Mouse (Mus musculus): ENCODE measurements around the gene Macrod2. TPM values are rescaled to one million over a fixed set of nuclear protein-coding genes. Genes with fewer than 3 reads are reported as not detected.
"Not testable (repeated sequence)": the region's sequence is repeated elsewhere in the genome, so short reads cannot be mapped to it uniquely, and the experiment has no call there.

Macrod2 gene
- polyA plus RNA-seq, 1 experiment from 2014 or later = 25.7 TPM

GRCm38 (mm10) chr2:140717407-140717806, 322.3 kb downstream of the Macrod2 start:
- H3K4me1 ChIP-seq (replicated peaks; ENCODE audit: control insufficient read depth, insufficient read depth, low read length) = peaks cover 3% of the 10 kb centered on the region; the same call in 1 of the 2 replicates
- H3K9me3 ChIP-seq (ENCODE audit: control insufficient read depth) = no peaks in the 10 kb centered on the region
- H3K9ac ChIP-seq (ENCODE audit: low read depth, low read length) = no peak overlapping the region
- H3K27ac ChIP-seq (ENCODE audit: low read depth, low read length) = no peak overlapping the region
- TF ChIP-seq CTCF (IDR thresholded peaks at IDR 0.05; ENCODE audit: low read depth) = no peak
- H3K27me3 ChIP-seq (replicated peaks; ENCODE audit: control insufficient read depth, insufficient read depth, low read length) = no peaks in the 10 kb centered on the region
- no peak overlapping the region for H3K4me3 ChIP-seq (ENCODE audit: low read depth, low read length)
- no peak for ATAC-seq
- WGBS = 74% methylated on average over 9 of the region's 9 CpGs
- no peaks in the 10 kb centered on the region for H3K36me3 ChIP-seq (ENCODE audit: control insufficient read depth, insufficient read depth)
- H3K4me2 ChIP-seq (replicated peaks; ENCODE audit: low read depth) = no peak overlapping the region

- H3K9me3 ChIP-seq (ENCODE audit: control insufficient read depth) = no peaks in the 10 kb centered on the region
- H3K36me3 ChIP-seq (ENCODE audit: control insufficient read depth, insufficient read depth) = no peaks in the 10 kb centered on the region
- H3K27me3 ChIP-seq (replicated peaks; ENCODE audit: control insufficient read depth, insufficient read depth, low read length) = no peaks in the 10 kb centered on the region
- no peak overlapping the region for H3K27ac ChIP-seq (ENCODE audit: low read depth, low read length)
- TF ChIP-seq CTCF (IDR thresholded peaks at IDR 0.05; ENCODE audit: low read depth) = no peak
- H3K4me3 ChIP-seq (ENCODE audit: low read depth, low read length) = no peak overlapping the region
- 40% methylated on average over 6 of the region's 6 CpGs for WGBS
- H3K4me2 ChIP-seq (replicated peaks; ENCODE audit: low read depth) = no peak overlapping the region
- H3K4me1 ChIP-seq (replicated peaks; ENCODE audit: control insufficient read depth, insufficient read depth, low read length) = no peaks in the 10 kb centered on the region
- ATAC-seq = no peak
- H3K9ac ChIP-seq (ENCODE audit: low read depth, low read length) = no peak overlapping the region
Observed at GRCm38 (mm10) chr2:140732616-140733183, 337.6 kb downstream of the Macrod2 start.

DNA sequence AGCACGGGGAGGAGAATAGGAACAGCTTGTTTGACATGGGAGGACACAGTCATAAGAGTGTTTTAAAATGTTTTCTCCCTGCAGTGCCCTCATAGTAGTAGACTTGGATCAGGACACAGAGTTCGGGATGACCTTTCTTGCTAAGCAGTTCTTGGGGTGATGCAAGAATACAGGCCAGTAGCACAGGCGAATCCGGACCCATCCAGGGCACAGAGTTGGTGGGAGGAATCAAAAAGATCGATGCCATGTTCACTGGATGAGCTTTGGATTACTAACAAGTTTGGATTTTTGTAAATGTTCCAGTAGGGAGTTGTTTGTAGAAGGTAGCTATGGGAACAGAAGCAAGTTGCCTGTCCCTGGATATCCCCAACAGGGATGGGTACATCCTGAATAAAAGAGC, 345.4 kb downstream of the Macrod2 start:
- WGBS = 90% methylated on average over 5 of the region's 5 CpGs
- H3K9me3 ChIP-seq (ENCODE audit: control insufficient read depth) = no peaks in the 10 kb centered on the region
- H3K27me3 ChIP-seq (replicated peaks; ENCODE audit: control insufficient read depth, insufficient read depth, low read length) = no peaks in the 10 kb centered on the region
- H3K36me3 ChIP-seq (ENCODE audit: control insufficient read depth, insufficient read depth) = no peaks in the 10 kb centered on the region
- no peak overlapping the region for H3K4me3 ChIP-seq (ENCODE audit: low read depth, low read length)
- TF ChIP-seq CTCF (IDR thresholded peaks at IDR 0.05; ENCODE audit: low read depth) = no peak
- no peak for ATAC-seq
- H3K9ac ChIP-seq (ENCODE audit: low read depth, low read length) = no peak overlapping the region
- H3K4me1 ChIP-seq (replicated peaks; ENCODE audit: control insufficient read depth, insufficient read depth, low read length) = no peaks in the 10 kb centered on the region
- no peak overlapping the region for H3K27ac ChIP-seq (ENCODE audit: low read depth, low read length)
- no peak overlapping the region for H3K4me2 ChIP-seq (replicated peaks; ENCODE audit: low read depth)

DNA sequence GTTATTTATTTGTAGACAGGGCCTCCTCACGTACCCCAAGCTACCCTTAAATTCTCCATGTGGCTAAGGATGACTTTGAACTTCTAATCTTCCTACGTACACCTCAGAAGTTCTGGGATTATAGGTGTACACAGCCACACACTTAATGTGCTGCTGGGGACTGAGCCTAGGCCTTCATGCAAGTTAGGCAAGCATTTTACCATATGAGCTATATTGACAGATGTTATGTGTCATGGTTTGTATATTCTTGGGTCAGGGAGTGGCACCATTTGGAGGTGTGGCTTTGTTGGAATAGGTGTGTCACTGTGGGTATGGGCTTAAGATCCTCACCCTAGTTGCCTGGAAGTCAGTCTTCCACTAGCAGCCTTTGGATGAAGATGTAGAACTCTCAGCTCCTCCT, 347.8 kb downstream of the Macrod2 start:
- not testable (repeated sequence) for H3K4me1 ChIP-seq (replicated peaks; ENCODE audit: control insufficient read depth, insufficient read depth, low read length); H3K9me3 ChIP-seq (ENCODE audit: control insufficient read depth); H3K9ac ChIP-seq (ENCODE audit: low read depth, low read length); ATAC-seq; H3K27ac ChIP-seq (ENCODE audit: low read depth, low read length); H3K27me3 ChIP-seq (replicated peaks; ENCODE audit: control insufficient read depth, insufficient read depth, low read length); H3K4me2 ChIP-seq (replicated peaks; ENCODE audit: low read depth); H3K36me3 ChIP-seq (ENCODE audit: control insufficient read depth, insufficient read depth); H3K4me3 ChIP-seq (ENCODE audit: low read depth, low read length)
- WGBS = 75% methylated on average over 2 of the region's 2 CpGs

DNA sequence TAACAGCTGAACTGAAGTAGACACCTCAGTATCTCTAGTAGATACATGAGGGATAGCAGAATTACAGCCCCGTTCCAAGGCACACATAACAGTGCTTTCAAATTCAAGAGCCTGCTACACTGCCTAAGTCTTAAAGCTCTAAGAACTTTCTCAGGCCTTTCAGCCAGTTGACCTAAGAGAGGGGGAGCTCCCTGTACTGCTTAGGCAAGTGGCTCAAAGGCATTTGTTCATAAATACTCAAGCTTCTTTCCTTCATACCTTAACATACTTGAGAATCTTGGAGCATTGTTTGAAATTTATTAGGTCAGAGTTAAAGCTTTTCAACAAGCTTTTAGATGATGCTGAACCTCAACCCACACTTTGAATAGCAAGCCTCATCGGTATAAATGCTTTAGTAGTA, 363.8 kb downstream of the Macrod2 start:
- Histone ChIP-seq H3K36me3 (ENCODE audit: control insufficient read depth, insufficient read depth) (no peaks in the 10 kb centered on the region), H3K9ac (ENCODE audit: low read depth, low read length) (no peak overlapping the region), H3K27me3 (replicated peaks; ENCODE audit: control insufficient read depth, insufficient read depth, low read length) (no peaks in the 10 kb centered on the region), H3K4me3 (ENCODE audit: low read depth, low read length) (no peak overlapping the region), H3K9me3 (ENCODE audit: control insufficient read depth) (no peaks in the 10 kb centered on the region), H3K27ac (ENCODE audit: low read depth, low read length) (no peak overlapping the region), H3K4me1 (replicated peaks; ENCODE audit: control insufficient read depth, insufficient read depth, low read length) (no peaks in the 10 kb centered on the region), H3K4me2 (replicated peaks; ENCODE audit: low read depth) (no peak overlapping the region)
- TF ChIP-seq CTCF (IDR thresholded peaks at IDR 0.05; ENCODE audit: low read depth) = no peak
- 75% methylated on average over 2 of the region's 2 CpGs for WGBS
- ATAC-seq = no peak

- Histone ChIP-seq H3K27ac (ENCODE audit: low read depth, low read length) (no peak overlapping the region), H3K4me2 (replicated peaks; ENCODE audit: low read depth) (no peak overlapping the region)
- ATAC-seq = no peak
Observed at GRCm38 (mm10) chr2:140759732-140760131, 364.6 kb downstream of the Macrod2 start.

GRCm38 (mm10) chr2:140760137-140760536, 365.0 kb downstream of the Macrod2 start:
- ATAC-seq = no peak
- H3K9ac ChIP-seq (ENCODE audit: low read depth, low read length) = no peak overlapping the region
- no peak overlapping the region for H3K4me2 ChIP-seq (replicated peaks; ENCODE audit: low read depth)
- no peaks in the 10 kb centered on the region for H3K4me1 ChIP-seq (replicated peaks; ENCODE audit: control insufficient read depth, insufficient read depth, low read length)
- no peak overlapping the region for H3K27ac ChIP-seq (ENCODE audit: low read depth, low read length)
- H3K27me3 ChIP-seq (replicated peaks; ENCODE audit: control insufficient read depth, insufficient read depth, low read length) = no peaks in the 10 kb centered on the region
- WGBS = 96% methylated on average over 3 of the region's 3 CpGs
- no peaks in the 10 kb centered on the region for H3K36me3 ChIP-seq (ENCODE audit: control insufficient read depth, insufficient read depth)
- no peak overlapping the region for H3K4me3 ChIP-seq (ENCODE audit: low read depth, low read length)
- H3K9me3 ChIP-seq (ENCODE audit: control insufficient read depth) = no peaks in the 10 kb centered on the region
- no peak for TF ChIP-seq CTCF (IDR thresholded peaks at IDR 0.05; ENCODE audit: low read depth)

More at GRCm38 (mm10) chr2:140759732-140760131, 364.6 kb downstream of the Macrod2 start:
- Histone ChIP-seq H3K9me3 (ENCODE audit: control insufficient read depth) (no peaks in the 10 kb centered on the region), H3K4me1 (replicated peaks; ENCODE audit: control insufficient read depth, insufficient read depth, low read length) (no peaks in the 10 kb centered on the region), H3K36me3 (ENCODE audit: control insufficient read depth, insufficient read depth) (no peaks in the 10 kb centered on the region), H3K4me3 (ENCODE audit: low read depth, low read length) (no peak overlapping the region), H3K9ac (ENCODE audit: low read depth, low read length) (no peak overlapping the region), H3K27me3 (replicated peaks; ENCODE audit: control insufficient read depth, insufficient read depth, low read length) (no peaks in the 10 kb centered on the region)
- no peak for TF ChIP-seq CTCF (IDR thresholded peaks at IDR 0.05; ENCODE audit: low read depth)

Data from intestine, postnatal 0 days (tissue).